Mouse (Mus musculus) B cell, adult 2 months (primary cell): ENCODE measurements around the gene Pla2g3.

ENCODE experiments used
- DNase-seq, 2 experiments: peaks; one replicate each; pipeline ENCODE4 v3.0.0; 2022

Pla2g3 gene

GRCm38 (mm10) chr11:3521339-3522224 is 33.5 kb downstream of the Pla2g3 start:
- DNase-seq = no peak

- DNase-seq = no peak
Measured at GRCm38 (mm10) chr11:3522285-3523000, 34.4 kb downstream of the Pla2g3 start.

GRCm38 (mm10) chr11:3523840-3524582 is 35.9 kb downstream of the Pla2g3 start:
- DNase-seq = no peak

- DNase-seq = no peak
Measured at GRCm38 (mm10) chr11:3525560-3525959, 37.5 kb downstream of the Pla2g3 start.

GRCm38 (mm10) chr11:3526207-3526606 is 38.1 kb downstream of the Pla2g3 start:
- no peak for DNase-seq

- no peak for DNase-seq
Measured at GRCm38 (mm10) chr11:3526979-3527738, 39.1 kb downstream of the Pla2g3 start.

GRCm38 (mm10) chr11:3527766-3528165 is 39.7 kb downstream of the Pla2g3 start:
- DNase-seq = no peak

- DNase-seq = no peak
Measured at GRCm38 (mm10) chr11:3528208-3528607, 40.1 kb downstream of the Pla2g3 start.

- no peak for DNase-seq
Measured at GRCm38 (mm10) chr11:3529476-3530252, 41.6 kb downstream of the Pla2g3 start.

GRCm38 (mm10) chr11:3530731-3531130 is 42.6 kb downstream of the Pla2g3 start:
- DNase-seq = no peak

GRCm38 (mm10) chr11:3531634-3532033 is 43.5 kb downstream of the Pla2g3 start:
- DNase-seq = no peak

- no peak for DNase-seq
Measured at GRCm38 (mm10) chr11:3532101-3532931, 44.2 kb downstream of the Pla2g3 start.

- no peak for DNase-seq
Measured at GRCm38 (mm10) chr11:3533406-3533932, 45.4 kb downstream of the Pla2g3 start.

- no peak for DNase-seq
Measured at GRCm38 (mm10) chr11:3534956-3535355, 46.9 kb downstream of the Pla2g3 start.

- DNase-seq = peak; percentile 95
Measured at GRCm38 (mm10) chr11:3535406-3535986, 47.4 kb downstream of the Pla2g3 start.

- no peak for DNase-seq
Measured at GRCm38 (mm10) chr11:3536082-3536481, 48.0 kb downstream of the Pla2g3 start.

- no peak for DNase-seq
Measured at GRCm38 (mm10) chr11:3536745-3537333, 48.8 kb downstream of the Pla2g3 start.

GRCm38 (mm10) chr11:3537711-3538110 is 49.6 kb downstream of the Pla2g3 start:
- no peak for DNase-seq

- DNase-seq = no peak
Measured at GRCm38 (mm10) chr11:3538341-3538740, 50.3 kb downstream of the Pla2g3 start.
